19 mouse cellular contexts compared by ENCODE assay signal in the genomic region with DNA sequence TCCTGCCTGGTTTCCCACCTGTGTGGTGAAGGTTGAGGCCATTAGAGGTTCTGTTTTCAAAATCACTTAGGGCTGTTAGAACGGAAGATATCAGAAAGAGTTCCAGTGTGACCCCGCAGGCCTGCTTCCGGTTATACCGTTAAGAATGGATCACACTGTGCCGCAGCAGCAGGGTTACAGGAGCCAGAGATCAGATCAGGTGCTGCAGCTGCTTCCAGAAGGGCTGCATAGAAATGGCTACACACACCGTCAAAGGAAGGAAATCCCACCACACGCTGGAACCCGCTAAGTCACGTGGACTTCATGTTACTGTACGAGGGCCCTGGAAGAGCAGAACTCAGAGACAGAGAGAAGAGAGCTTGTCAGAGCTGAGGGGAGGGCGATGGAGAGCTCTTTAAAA.
"Had no signal": no experiment of that assay in that cellular context is flagged by ENCODE, and none has a peak within 500 bp of the region (broad histone marks: within the 10 kb centered on the region; RNA-seq: fewer than 3 reads in every experiment).

No protein-coding gene starts in this region.

- H3K9me3 ChIP-seq: limb, embryonic 12.5 days; limb, embryonic 15.5 days; midbrain, embryonic 13.5 days had no signal

- H3K27me3 ChIP-seq: midbrain, embryonic 13.5 days had no signal

- H3K36me3 ChIP-seq: limb, embryonic 12.5 days; limb, embryonic 15.5 days; midbrain, embryonic 13.5 days had no signal

- DNase-seq: kidney, adult 2 months; kidney, postnatal 25 days; layer of hippocampus, adult 9-11 months; liver, postnatal 0 days; lung, embryonic 14.5 days; right cerebral cortex, postnatal 4 days; thymus, adult 18-20 months had no signal

- H3K27ac ChIP-seq: kidney, postnatal 0 days; layer of hippocampus, adult 2 months; left cerebral cortex, adult 2 months; limb, embryonic 12.5 days; limb, embryonic 15.5 days; liver, embryonic 14.5 days; macrophage; midbrain, embryonic 13.5 days; stomach, postnatal 0 days had no signal

- H3K9ac ChIP-seq: limb, embryonic 12.5 days; limb, embryonic 15.5 days; liver, embryonic 14.5 days; liver, postnatal 0 days; lung, embryonic 14.5 days; midbrain, embryonic 13.5 days had no signal

- H3K4me2 ChIP-seq: limb, embryonic 12.5 days; limb, embryonic 15.5 days; liver, embryonic 11.5 days; lung, embryonic 14.5 days; midbrain, embryonic 13.5 days had no signal

- H3K4me3 ChIP-seq: layer of hippocampus, adult 2 months; left cerebral cortex, adult 2 months; limb, embryonic 12.5 days; limb, embryonic 15.5 days; midbrain, embryonic 13.5 days had no signal

- H3K4me1 ChIP-seq: limb, embryonic 12.5 days; limb, embryonic 15.5 days; midbrain, embryonic 13.5 days had no signal

- ATAC-seq: intestine, postnatal 0 days; liver, postnatal 0 days; lung, postnatal 0 days had no signal
